1 mouse cellular context compared by ENCODE assay signal in the genomic region with DNA sequence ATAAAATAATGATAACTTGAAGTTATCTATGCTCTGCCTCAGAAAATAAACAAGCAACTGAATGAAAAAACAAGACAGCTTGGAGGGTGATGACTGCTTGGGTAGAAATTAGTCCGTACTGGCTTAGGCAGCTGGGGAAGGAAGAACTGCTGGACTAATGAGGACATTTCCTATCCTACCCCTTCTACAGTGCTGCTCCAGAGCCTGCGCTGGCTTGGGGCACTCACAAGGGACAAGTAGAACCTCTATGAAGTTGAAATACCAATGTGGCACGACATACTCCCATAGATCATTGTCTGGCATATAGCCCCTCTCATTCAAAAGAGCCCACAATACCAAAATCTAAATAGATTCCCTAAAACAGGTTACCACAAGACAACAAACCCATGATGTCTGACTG.
TF ChIP-seq lines count a peak whose summit lies in the region.

No protein-coding gene starts in this region.

TF ChIP-seq in CH12.LX, 34 proteins besides CTCF, POLR2A, EP300 and RAD21 (continued from another document):
- TF ChIP-seq JUND (conservative IDR thresholded peaks at IDR 0.05; ENCODE audit: low read depth, low read length): no peak
- no peak for TF ChIP-seq KAT2A (IDR thresholded peaks at IDR 0.05; ENCODE audit: insufficient replicate concordance, low read length)
